Mouse (Mus musculus): ENCODE measurements around the gene Mrpl41. TPM values are rescaled to one million over a fixed set of nuclear protein-coding genes. Genes with fewer than 3 reads are reported as not detected.
"Not testable (repeated sequence)": the region's sequence is repeated elsewhere in the genome, so short reads cannot be mapped to it uniquely, and the experiment has no call there.

The Mrpl41 gene
- total and polyA plus RNA-seq, 2 experiments from 2014 or later, result 69.5 to 194 TPM

DNA sequence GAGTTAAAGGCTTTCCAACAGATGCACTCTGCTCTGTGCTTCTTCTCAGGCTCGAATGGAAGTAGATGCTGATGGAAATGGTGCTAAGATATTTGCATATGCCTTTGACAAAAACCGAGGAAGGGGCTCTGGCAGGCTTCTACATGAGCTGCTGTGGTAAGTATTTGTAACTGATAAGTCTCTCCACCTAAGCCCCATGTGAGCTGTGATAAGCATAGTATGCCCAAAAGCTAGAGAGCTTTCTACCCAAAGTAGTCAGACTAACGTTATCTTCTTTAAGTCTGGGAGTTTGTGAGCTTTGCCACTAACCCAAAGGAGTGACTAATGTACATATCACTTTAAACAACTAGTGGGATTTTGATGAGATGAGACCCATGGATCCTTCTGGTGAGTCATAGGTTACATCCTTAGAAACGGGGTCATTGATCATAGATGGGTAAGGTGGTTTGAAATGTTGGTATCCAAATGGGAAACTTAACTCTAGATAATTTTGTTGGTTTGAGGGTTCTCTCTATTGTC is 22.3 kb downstream of the Mrpl41 start:
- Histone ChIP-seq H3K36me3 (replicated peaks; ENCODE audit: control insufficient read depth, insufficient read depth, low read length) (peaks cover 50% of the 10 kb centered on the region), H3K4me1 (ENCODE audit: control insufficient read depth, insufficient read depth) (peaks cover 5% of the 10 kb centered on the region; the same call in 1 of the 2 replicates), H3K9me3 (replicated peaks; ENCODE audit: control insufficient read depth, low read length) (no peaks in the 10 kb centered on the region), H3K9ac (replicated peaks; ENCODE audit: low read depth, low read length) (no peak overlapping the region), H3K27ac (ENCODE audit: low read depth) (no peak overlapping the region), H3K4me3 (ENCODE audit: low read depth, low read length) (no peak overlapping the region), H3K27me3 (ENCODE audit: control insufficient read depth, insufficient read depth, low read length) (no peaks in the 10 kb centered on the region), H3K4me2 (ENCODE audit: low read depth, low read length) (no peak overlapping the region)
- DNase-seq (ENCODE audit: low spot score), result no peak
- TF ChIP-seq EP300 (IDR thresholded peaks at IDR 0.05; ENCODE audit: low read depth) (no peak), CTCF (IDR thresholded peaks at IDR 0.05; ENCODE audit: low read depth) (no peak)
- 71% methylated on average over 4 of the region's 4 CpGs for WGBS
- no peak for ATAC-seq (ENCODE audit: insufficient read depth, low read depth)

DNA sequence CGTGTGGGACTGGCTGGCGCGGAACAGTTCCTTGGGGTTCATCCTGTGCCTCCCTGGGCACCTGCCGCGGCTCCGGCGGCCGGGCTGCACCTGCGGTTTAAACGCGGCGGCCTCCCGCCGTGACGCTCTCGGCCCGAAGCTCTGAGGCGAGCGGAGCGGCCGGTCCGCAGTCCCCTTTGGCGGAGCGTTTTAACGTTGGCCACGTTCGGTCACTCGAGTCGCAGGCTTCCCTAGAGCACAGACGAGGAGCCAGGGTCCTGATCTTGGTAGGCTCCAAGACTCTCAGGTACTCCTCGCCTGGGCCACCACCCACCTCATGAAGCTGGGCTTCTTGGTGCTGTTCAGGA is 24.7 kb downstream of the Mrpl41 start:
- Histone ChIP-seq H3K9me3 (replicated peaks; ENCODE audit: control insufficient read depth, low read length) (no peaks in the 10 kb centered on the region), H3K36me3 (replicated peaks; ENCODE audit: control insufficient read depth, insufficient read depth, low read length) (peaks cover 30% of the 10 kb centered on the region), H3K27ac (ENCODE audit: low read depth) (no peak overlapping the region), H3K9ac (replicated peaks; ENCODE audit: low read depth, low read length) (peak overlapping the region; percentile 81), H3K4me2 (ENCODE audit: low read depth, low read length) (peak overlapping the region; percentile 97), H3K27me3 (ENCODE audit: control insufficient read depth, insufficient read depth, low read length) (no peaks in the 10 kb centered on the region), H3K4me1 (ENCODE audit: control insufficient read depth, insufficient read depth) (peaks cover 5% of the 10 kb centered on the region; the same call in 1 of the 2 replicates), H3K4me3 (ENCODE audit: low read depth, low read length) (peak overlapping the region; percentile 86)
- ATAC-seq (ENCODE audit: insufficient read depth, low read depth), result peak; percentile 24; the same call in 1 of the 2 replicates
- no peak for TF ChIP-seq CTCF (IDR thresholded peaks at IDR 0.05; ENCODE audit: low read depth)
- peak; percentile 8 for DNase-seq (ENCODE audit: low spot score)
- WGBS, result 1% methylated on average over 28 of the region's 31 CpGs

DNA sequence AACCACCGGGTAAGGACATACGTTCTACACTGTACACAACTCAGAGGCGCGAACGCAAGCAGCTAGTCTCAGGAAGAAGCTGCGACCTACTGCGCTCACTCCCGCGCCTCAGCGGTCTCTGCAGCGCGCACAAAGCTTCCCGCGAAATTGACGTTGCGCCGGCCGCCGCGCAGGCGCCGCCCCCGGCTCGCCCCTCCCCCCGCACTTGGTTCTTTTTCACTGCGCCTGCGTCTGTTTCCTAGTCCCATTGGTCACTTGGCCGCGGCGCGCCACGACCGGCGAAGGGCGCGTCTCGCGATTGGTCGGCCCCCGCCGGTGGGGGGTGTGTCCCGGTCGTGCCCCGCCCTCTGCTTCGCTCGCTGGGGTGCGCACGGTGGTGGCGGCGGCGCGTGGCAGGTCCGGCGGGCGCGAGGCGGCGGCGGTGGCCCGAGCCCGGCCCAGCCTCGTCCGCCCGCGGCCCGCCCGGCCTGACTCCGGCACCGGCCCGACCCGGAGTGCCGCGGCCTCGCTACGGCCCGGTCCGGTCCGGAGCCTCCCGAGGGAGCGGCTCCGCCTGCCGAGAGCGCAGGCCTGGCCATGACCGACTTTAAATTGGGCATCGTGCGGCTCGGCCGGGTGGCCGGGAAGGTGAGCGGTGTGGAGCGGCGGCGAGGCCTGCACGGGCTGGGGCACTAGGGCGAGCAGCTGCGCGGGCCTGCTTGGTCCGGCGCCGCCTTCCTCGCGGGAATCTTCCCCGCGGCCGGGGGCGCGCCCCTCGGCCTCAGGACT is 25.3 kb downstream of the Mrpl41 start, which contains the start of gene Zmynd19:
Zmynd19 (plus strand) TSS at position 372 of the 768 bp plus-strand sequence.
- peaks cover 5% of the 10 kb centered on the region; the same call in 1 of the 2 replicates for H3K4me1 ChIP-seq (ENCODE audit: control insufficient read depth, insufficient read depth)
- DNase-seq (ENCODE audit: low spot score), result peak; percentile 93
- TF ChIP-seq EP300 (IDR thresholded peaks at IDR 0.05; ENCODE audit: low read depth) (no peak), CTCF (IDR thresholded peaks at IDR 0.05; ENCODE audit: low read depth) (no peak)
- peak within 1 kb of the TSS; percentile 81 for H3K9ac ChIP-seq (replicated peaks; ENCODE audit: low read depth, low read length)
- peak within 1 kb of the TSS; percentile 33 for H3K27ac ChIP-seq (ENCODE audit: low read depth)
- H3K27me3 ChIP-seq (ENCODE audit: control insufficient read depth, insufficient read depth, low read length), result no peaks in the 10 kb centered on the region
- H3K4me2 ChIP-seq (ENCODE audit: low read depth, low read length), result peak within 1 kb of the TSS; percentile 97
- peak within 1 kb of the TSS; percentile 86 for H3K4me3 ChIP-seq (ENCODE audit: low read depth, low read length)
- under 1% methylated on average over 89 of the region's 108 CpGs for WGBS
- ATAC-seq (ENCODE audit: insufficient read depth, low read depth), result peak; percentile 99
- peaks cover 25% of the 10 kb centered on the region; the same call in 1 of the 2 replicates for H3K36me3 ChIP-seq (replicated peaks; ENCODE audit: control insufficient read depth, insufficient read depth, low read length)
- no peaks in the 10 kb centered on the region for H3K9me3 ChIP-seq (replicated peaks; ENCODE audit: control insufficient read depth, low read length)

DNA sequence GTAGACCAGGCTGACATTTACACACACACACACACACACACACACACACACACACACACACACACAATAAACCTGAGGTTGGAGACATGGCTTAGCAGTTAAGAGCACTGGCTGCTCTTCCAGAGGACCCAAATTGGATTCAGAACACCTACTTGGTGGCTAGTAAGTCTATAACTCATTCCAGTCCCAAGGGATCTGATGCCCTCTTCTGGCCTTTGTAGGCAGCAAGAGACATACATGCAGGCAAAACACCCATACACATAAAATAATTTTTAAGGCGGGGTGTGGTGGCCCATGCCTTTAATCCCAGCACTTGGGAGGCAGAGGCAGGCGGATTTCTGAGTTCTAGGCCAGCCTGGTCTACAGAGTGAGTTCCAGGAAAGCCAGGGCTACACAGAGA is 30.6 kb downstream of the Mrpl41 start:
- not testable (repeated sequence) for H3K27ac ChIP-seq (ENCODE audit: low read depth); DNase-seq (ENCODE audit: low spot score); H3K4me2 ChIP-seq (ENCODE audit: low read depth, low read length); H3K9ac ChIP-seq (replicated peaks; ENCODE audit: low read depth, low read length); H3K36me3 ChIP-seq (replicated peaks; ENCODE audit: control insufficient read depth, insufficient read depth, low read length); H3K9me3 ChIP-seq (replicated peaks; ENCODE audit: control insufficient read depth, low read length); ATAC-seq (ENCODE audit: insufficient read depth, low read depth); H3K4me1 ChIP-seq (ENCODE audit: control insufficient read depth, insufficient read depth); H3K27me3 ChIP-seq (ENCODE audit: control insufficient read depth, insufficient read depth, low read length); H3K4me3 ChIP-seq (ENCODE audit: low read depth, low read length)
- peak; percentile 45; the same call in 1 of the 2 replicates for TF ChIP-seq CTCF (IDR thresholded peaks at IDR 0.05; ENCODE audit: low read depth)
- 25% methylated on average over 2 of the region's 2 CpGs for WGBS

DNA sequence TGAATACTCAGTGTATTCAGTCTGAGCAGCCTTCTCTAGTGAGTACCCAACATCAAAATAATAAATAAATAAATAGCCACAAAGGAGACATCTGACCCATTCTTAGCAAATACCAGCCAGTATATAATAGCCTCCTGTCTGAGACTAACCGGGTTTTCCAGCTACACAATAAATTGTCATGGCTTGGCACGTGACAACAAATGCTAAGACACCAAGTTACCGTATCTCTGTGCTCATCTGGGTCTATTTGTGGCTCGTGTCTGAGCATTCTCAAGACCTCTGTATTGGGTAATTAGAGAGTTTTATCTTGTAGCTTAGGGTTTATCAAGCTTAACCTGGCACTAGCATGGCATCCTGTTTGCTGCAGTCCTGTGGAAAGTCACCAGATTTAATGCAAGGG is 32.8 kb downstream of the Mrpl41 start:
- DNase-seq (ENCODE audit: low spot score) (no peak), ATAC-seq (ENCODE audit: insufficient read depth, low read depth) (no peak)
- Histone ChIP-seq H3K4me1 (ENCODE audit: control insufficient read depth, insufficient read depth) (no peaks in the 10 kb centered on the region), H3K9ac (replicated peaks; ENCODE audit: low read depth, low read length) (no peak overlapping the region), H3K27ac (ENCODE audit: low read depth) (no peak overlapping the region), H3K9me3 (replicated peaks; ENCODE audit: control insufficient read depth, low read length) (no peaks in the 10 kb centered on the region), H3K27me3 (ENCODE audit: control insufficient read depth, insufficient read depth, low read length) (no peaks in the 10 kb centered on the region), H3K4me2 (ENCODE audit: low read depth, low read length) (no peak overlapping the region), H3K36me3 (replicated peaks; ENCODE audit: control insufficient read depth, insufficient read depth, low read length) (no peaks in the 10 kb centered on the region), H3K4me3 (ENCODE audit: low read depth, low read length) (no peak overlapping the region)
- TF ChIP-seq EP300 (IDR thresholded peaks at IDR 0.05; ENCODE audit: low read depth), result no peak
- TF ChIP-seq CTCF (IDR thresholded peaks at IDR 0.05; ENCODE audit: low read depth), result no peak
- WGBS, result 54% methylated on average over 4 of the region's 4 CpGs

Measured in heart, postnatal 0 days (tissue).